Mouse (Mus musculus) adrenal gland, postnatal 36 days (tissue): Measurements from ENCODE around the gene Map2k6. TPM values are rescaled to one million over a fixed set of nuclear protein-coding genes. Genes with fewer than 3 reads are reported as not detected.
"Not testable (repeated sequence)": the region's sequence is repeated elsewhere in the genome, so short reads cannot be mapped to it uniquely, and the experiment has no call there.

Experiments
- DNase-seq, 2 experiments: peaks; one replicate each; pipeline ENCODE4 v3.0.0; 2021; ENCODE audit warnings: mixed read lengths in 1 of 2
- long read RNA-seq, 2 experiments: library from polyadenylated mRNA; stranded (forward); transcript quantifications; one replicate each; pipeline ENCODE4 v2.0.0; 2021; ENCODE audit warnings: borderline sequencing depth in 2 of 2
- total RNA-seq, 2 experiments: library from RNA; stranded (reverse); gene quantifications; 2 replicates each; pipeline ENCODE4 v1.2.3; 2021

Map2k6 gene
- total RNA-seq: 1 to 10 TPM; 2.0 to 6.4 TPM
- long read RNA-seq, experiment 1, partial matches to known transcripts: 0 of 3 reads
- long read RNA-seq, experiment 1, other reads (novel, unspliced or antisense): 1 of 3 reads
- long read RNA-seq, experiment 2: 0 reads

DNA sequence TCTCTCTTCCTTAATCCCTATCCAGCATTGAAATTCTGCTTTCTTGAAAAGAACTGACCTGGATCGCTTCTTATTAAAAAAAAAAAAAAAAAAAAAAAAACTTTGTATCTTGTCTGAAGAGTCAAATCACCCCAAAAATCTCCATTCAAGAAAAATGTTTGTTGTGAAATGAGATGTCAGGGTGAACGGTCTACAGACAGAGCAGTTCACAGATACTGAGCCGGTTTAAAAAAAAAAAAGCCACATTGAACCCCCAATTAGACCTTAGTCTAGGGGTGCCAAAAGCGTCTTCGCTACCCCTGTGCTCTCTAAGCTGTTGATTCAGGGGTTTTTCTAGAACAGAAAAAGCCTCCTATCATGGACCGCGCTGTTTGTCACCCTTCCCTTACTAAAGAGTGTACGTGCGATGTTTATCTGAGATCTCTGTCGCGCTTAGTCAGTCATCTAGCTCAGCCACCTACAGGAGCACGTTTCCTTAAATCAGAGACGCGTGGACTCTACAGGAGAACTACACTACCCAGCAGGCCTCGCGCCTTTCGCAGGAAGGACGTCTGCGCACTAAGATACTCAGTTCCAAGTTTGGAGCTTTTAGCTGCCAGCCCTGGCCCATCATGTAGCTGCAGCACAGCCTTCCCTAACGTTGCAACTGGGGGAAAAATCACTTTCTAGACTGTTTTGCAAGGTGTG lies at the start of gene Map2k6:
TSS of gene Map2k6 (plus strand) at position 570 of the 687 bp plus-strand sequence.
- peak; percentile 85 to 89 for DNase-seq

DNA sequence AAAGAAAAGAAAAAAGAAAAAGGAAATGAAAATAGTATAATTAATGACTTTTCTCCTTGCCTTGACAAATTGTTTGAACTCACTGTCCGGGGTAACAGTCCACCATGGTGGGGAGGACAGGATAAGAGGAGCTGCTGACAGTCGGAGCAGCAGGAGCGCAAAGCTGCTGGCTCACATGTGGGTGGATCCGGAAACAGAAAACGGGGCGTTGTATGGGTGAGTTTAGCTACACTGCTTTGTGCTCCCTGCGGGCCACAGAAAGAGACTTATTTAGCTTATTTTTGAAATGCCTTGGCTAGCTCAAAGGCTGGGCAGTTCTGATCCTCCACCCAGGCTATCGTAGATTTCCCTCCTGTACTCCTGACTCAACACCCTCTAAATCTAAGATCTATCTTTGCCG lies 44.7 kb upstream of the Map2k6 start:
- no peak for DNase-seq

DNA sequence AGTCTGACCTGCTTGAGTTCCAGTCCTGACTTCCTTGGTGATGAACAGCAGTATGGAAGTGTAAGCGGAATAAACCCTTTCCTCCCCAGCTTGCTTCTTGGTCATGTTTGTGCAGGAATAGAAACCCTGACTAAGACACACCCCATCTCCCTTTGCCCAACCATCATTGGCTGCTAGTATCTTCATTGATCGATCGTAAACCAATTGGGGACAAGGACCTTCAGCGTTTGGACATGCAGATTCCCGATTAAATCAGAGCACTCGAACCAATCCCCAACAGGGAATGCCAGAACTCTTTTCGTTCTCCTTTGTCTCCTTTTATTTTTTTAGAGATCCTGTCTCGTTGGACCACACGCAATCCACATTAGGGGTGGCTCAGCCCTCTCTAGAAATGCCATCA lies 43.8 kb upstream of the Map2k6 start:
- DNase-seq: not testable (repeated sequence)

DNA sequence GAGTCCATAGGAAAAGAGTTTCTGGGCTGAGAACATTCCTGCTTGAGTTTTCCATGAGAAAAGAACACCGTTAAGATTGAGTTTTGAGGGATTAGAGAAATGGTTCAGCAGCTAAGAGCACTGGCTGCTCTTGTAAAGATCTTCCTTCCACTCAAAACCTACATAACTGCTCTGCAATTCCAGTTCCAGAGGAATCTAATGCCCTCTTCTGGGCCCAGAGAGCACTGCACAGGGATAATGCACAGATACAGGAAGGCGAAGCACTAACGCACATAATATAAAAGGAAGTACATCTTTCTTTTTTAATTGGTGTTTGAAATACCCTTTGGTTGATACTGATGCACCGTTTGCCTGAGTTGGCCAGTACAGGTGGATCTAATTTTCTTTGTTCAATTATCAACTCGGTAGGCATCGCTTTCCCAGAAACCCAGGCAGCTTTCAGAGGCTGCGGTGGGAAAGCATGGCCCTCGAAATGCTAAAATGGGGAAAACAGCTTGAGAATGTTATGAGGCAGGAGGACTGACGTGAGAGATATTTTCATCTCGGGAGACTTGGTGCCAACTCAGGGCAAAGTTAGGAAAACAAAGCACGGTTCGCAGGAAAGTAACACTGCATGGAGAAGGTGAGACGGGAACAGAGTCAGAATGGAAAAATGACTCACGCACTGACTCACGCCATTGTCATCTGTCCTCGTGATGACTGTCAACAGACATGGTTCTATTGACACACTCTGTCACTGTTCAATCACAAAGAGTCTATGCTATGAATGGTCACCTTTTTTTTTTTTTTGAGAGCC lies 41.0 kb upstream of the Map2k6 start:
- peak; percentile 66 to 70 for DNase-seq

DNA sequence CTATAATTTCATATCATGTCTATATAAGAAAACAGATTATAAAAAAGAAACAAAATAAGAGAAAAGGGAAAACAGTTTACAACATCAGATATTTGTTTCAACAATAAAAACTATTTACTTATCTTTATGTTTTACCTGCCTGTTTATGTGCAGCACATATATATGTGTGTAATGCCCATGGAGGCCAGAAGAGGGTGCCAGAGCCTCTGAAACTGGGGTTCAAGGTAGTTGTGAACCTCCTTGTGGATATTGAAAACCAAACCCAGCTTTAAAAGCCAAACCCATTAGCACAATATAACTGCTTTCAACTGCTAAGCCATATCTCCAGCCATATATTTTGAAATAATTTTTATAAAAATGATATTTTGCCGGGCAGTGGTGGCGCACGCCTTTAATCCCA lies 33.9 kb upstream of the Map2k6 start:
- peak; percentile 65 to 74 for DNase-seq

DNA sequence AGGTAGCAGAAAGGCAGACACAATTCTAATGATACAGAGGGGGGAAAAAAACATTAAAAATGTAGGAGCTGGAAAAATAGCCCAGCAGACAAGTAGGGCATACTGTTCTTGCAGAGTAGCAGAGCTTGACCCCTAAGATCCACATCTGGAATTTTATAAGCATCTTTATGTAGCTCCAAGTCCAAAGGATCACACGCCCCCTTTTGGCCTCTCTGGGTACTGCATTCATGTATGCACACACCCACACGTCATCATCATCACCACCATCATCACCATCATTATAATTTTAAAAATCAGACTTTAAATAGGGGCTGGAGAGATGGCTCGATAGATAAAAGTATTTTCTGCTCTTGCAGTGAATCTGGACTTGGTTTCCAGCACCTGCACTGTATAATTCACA lies 32.0 kb upstream of the Map2k6 start:
- DNase-seq: no peak

DNA sequence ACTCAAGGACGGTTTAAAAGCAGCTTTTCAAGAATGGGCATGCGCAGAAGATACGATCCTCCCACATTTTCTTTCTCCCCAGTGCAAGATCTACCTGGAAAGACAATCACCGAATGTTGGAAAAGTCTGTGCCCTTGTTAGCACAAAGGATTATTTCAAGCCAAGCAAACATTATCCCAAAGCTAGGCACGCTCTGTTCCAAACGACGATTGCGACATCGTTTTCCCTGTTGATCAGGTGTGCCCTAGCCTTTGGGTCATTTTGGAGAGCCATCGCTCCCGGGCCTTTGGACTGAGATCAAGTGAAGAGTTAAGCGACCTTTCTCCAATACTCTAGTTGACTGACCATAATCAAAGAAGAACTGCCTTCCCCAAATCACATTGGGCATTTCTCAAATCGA lies 31.3 kb upstream of the Map2k6 start:
- DNase-seq: peak in 1 of 2 experiments; percentile 4

DNA sequence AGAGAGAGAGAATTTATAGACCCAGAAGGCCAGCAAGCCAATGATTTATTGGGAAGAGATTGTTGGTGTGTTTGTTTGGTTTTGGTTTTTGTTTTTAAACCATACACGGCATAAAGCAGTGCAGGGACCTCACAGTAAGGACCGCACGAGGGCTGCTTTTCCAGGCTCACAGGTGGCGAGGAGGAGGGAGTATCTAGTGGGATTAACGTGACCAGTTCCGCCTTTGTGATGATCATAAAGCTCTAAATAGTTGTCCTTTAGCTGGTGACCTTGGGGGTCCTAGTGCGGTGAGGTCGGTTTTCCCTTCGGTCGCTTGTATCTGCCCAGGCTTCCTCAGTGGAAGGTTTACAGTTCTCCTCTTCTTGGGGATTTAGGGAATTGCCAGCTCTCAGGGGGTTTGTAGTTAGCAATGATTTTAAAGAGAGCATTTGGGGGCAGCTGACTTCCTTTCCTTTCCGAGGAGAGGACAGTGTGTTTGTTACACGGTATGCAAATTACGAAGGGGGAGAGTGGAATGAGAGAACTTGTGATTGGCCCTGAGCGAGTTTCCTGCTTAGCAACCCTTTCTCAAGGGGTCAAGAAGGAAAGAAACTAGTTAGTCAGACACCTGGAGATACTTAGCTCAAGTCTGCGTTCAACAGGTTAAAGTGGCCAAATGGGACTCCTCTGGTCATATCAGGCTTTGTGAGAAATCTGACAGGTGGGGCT lies 29.5 kb upstream of the Map2k6 start:
- DNase-seq: no peak

DNA sequence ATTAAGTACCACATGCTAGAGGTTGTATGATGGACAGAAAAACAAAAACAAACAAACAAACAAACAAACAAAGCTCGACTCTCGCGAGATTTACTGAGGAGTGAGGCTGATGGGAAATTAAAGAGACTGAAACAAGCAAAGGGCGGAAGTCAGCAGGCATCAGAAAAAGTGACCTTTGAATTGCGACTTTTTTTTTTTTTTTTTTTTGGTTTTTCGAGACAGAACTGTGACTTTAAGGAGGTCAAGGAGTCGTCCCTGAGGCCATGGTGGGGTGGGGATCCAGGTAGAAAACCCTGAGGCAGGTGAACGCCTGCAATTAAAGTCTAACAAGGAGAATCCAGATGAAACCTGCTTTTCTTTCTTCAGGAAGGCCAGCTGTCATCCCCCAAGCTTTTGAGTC lies 27.1 kb upstream of the Map2k6 start:
- DNase-seq: no peak

DNA sequence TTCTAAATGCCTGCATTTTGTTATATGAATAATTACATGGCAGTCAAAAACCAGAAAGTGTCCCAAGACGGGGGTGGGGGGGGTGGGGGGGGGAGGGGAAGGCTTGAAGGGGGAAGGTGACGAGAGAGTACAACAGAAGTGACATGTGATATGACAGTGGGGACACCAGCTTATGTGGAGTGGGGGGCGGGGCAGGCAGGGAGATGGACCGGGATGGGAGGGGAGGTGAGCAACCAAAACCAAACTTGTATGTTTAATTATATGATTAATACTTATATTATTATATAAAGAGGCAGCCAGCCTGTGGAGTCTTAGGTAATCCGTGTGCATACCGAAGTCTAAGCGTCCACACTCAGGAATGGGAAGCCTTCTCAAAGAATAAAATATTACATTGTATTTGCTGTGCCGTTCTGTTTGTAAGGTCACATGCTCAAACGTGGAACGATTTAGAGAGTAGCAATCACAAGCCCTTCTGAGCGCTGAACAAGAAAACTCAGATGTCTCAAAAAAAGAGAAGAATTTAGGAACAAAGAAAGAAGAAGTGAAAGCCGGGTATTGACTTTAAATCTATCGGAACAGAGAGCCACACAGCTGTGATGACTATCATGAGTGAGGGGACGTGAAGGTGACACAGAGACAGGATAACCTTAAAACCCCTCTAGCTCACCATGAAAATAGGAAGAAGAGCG lies 26.5 kb upstream of the Map2k6 start:
- no peak for DNase-seq

DNA sequence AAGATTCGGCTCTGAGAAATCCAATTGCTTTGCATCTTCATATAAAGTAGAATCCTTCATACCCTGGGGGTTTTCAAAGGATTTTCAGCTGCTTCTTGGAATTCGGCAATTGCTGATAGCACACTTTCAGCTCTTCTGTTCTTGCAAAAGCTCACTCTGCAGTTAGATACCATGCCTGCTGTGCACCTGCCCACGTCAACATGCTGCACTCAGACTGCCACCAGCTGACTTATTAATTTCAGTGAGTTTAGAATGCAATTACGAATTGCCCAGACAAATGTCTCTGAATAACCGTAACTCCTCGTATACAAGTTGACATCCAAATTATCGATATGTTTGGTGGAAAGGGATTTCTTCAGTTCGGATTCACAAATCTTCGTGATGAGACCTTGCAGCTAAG lies 24.9 kb upstream of the Map2k6 start:
- DNase-seq: no peak

DNA sequence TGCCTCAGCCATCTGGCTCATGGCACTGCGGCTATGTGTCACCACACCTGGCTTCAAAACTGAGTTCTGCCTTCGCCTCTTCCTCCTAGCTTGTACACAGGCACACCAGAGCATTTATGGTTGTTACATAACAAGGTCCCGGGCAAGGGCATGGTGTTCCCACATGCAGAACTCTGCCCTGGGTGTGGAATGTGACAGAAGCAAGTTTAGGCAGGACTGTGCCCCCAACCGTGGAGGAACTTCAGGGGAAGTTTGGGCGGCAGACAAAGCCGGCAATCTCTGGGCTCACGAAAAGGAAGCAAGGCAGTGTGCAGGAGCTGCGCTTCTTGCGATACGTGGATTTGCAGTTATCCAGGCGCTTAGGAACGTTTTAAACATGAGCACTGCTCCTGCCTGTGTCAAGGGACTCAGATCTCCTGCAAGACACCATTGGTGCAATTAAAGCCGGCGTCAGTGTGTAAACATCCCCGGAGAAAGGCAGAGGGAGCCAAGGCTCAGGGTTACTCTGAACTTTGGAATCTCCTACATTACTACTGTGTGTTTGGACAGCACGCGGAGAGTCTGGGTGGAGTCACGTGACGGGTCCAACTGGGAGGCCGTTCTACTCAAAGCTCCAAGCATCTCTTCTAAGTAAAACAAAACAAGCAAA lies 19.1 kb upstream of the Map2k6 start:
- DNase-seq: peak; percentile 69 to 79

DNA sequence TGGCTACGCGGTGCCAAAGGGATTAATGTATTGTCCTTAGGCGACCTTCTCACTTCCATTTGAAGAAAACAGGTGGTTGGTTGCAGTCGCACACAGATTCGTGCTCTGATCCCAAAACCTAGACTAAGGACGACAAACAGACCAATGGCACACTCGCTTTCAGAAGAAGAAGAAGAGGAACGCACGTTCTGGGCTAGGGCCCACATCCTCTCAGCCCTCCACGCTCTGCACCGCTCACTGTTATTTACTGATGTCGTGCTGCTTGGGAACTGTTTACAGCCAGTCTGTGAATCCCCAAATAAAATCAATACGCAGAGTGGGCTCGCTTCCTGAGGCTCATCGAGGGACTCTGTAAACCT lies 18.6 kb upstream of the Map2k6 start:
- DNase-seq: no peak

DNA sequence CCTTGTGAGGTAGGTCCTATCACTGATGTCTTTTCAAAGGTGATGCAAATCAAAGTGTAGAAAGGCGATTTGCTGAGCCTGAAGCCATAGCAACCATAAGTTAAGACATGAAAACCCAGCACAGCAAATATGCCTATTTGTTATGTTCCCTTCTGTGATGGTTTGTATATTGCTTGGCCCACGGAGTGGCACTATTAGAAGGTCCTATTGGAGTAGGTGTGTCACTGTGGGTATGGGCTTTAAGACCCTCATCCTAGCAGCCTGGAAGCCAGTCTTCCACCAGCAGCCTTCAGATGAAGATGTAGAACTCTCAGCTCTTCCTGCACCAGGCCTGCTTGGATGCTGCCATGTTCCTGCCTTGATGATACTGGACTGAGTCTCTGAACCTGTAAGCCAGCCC lies 13.4 kb upstream of the Map2k6 start:
- DNase-seq: no peak

DNA sequence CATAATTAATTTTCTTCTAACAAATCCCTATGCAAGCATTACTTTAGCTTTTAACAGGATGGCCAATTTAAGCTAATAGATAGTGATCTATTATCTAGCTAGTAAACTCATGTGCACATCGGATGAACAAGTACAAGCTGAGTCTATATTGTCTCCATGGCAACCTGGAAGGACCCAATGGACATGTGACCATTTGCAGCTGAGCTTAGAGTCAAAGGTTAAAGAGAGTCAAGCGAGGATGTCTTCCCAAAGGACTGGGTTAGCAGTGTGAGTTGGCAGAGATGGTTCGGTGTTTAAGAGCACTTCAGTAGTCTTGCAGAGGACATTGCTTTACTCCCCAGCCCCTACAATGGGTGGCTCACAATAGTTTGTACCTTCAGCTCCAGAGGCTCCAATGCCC lies 6.2 kb upstream of the Map2k6 start:
- DNase-seq: no peak

DNA sequence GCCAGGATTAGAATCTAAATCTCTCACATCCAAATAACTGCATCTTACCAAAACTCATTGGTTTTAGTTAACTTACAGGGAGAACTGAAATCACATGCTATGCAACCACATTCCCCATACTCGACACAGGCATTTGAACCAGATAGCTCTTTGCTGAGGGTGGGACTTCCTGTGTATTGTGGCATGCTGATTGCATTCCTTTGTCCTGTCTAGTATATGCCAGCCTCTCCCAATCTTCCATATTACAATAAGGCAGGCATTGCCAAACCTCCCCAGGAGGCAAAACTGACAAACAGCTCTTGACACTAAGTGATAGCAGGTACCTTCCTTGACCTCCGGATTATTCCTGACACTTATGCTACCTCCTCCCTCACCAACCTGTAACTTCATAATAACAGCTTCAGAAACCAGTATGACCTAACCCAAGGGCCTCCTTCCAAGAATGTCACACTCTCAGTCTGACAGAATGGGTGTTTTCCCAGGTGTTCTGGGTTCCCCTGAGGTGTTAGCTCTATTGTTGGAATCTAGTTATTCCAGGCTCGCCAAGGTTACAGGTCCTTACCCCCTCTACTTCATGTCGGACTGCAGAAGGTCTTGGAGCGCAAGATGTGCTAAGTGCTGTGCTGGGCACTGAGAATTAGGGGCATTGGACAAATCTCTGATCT lies 4.0 kb upstream of the Map2k6 start:
- no peak for DNase-seq

DNA sequence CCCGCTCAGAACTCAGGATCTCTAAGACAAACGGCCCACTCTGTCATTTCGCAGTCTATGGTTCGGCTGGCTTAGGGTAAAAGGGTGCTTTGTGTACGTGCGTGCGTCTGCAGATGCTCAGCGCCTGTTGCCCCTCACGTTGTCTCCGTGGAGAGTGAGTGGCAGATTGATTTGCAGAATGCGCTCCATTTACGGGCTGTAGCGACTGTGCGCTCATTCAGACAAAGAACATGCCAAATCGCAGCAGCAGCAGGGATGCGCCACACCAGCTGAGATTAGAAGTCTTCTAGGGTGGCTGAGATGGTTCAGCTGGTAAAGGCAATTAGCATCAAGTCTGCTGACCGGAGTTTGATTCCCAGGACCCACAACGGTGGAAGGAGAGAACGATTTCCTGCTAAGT lies 2.8 kb upstream of the Map2k6 start:
- DNase-seq: no peak

DNA sequence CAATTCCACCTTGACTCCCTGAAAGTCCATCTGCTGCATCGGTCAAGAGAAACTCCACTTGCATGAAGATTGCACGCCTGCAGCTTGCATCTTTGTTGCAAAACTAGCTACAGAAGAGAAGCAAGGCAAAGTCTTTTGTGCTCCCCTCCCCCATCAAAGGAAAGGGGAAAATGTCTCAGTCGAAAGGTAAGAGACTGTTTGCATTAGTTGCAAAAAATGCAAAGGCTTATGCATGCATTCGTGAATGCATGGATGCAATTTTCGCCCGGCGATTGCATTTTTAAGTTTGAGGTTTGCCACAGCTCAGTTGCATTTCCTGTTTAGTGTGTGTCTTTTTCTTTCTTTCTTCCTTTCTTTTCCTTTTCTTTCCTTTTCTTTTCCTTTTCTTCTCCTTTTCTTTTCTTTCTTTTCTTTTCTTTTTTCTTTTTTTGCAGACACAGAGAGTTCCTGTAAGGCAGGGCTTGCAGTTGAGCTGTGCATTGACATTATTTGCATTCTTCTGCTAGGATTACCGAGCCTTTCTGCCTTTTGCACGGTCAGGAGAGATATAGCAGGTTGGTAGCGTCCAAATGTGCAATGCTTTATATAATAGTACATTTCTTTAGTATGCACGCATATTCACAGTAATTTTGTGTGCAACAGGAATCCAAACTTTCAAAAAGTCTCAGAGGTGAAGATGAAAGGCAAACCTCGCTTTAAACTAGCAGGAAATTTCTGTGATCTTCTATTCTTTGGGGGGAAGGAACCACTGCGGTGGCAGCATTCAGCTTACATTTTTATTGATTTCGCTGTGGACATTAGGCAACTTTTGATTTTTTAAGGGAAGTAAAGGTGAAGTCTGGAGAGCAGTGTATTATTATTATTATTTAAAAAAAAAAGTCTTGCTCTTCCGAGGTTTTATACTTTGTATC lies 573 bp downstream of the Map2k6 start:
- no peak for DNase-seq

DNA sequence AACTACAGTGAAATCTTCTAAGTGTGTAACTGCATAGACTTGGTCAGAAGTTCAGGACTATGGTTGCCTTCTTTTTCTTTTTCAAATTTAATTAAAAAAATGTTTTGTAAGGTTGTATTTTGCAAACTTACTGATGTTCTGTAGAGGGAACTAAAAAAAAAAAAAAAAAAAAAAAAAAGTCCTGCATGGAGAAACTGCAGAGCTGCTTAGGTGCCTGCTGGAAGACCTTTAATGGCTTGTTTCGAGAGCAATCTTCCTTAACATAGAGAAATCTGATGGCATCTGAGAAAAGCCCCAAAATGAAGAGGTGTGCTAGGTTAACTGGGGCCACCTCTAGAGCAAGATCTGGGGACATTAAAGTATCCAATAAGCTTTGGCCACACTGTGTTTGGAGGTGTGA lies 1.4 kb downstream of the Map2k6 start:
- no peak for DNase-seq

DNA sequence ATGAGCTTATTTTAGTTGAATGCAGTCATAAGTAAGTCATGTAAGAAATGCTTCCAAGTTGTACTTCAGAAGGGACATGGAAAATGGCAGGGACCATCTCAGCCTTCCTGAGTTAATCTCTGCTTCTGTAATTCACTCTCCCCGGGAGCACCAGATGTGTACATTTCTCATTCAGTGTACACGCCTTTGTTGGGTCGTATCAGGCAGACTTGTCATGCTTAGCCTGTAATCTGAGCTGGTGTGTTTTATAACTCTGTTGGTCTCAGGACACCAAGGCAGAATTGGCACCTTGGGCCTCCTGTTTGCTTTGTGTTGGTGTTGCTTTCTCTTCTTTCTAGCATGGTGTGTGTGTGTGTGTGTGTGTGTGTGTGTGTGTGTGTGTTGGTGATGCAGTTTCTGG lies 3.7 kb downstream of the Map2k6 start:
- no peak for DNase-seq
